Mouse (Mus musculus) myocyte (in vitro differentiated cells): ENCODE data around the gene Olfr987. TPM values are rescaled to one million over a fixed set of nuclear protein-coding genes. Genes with fewer than 3 reads are reported as not detected.

ENCODE experiments used
- H3K27me3 ChIP-seq: one replicate; pipeline ENCODE4 v1.6.1; 2011; ENCODE audit not compliant: control insufficient read depth, insufficient read depth, insufficient read length
- H3K36me3 ChIP-seq: one replicate; pipeline ENCODE4 v1.6.1; 2011; ENCODE audit not compliant: control insufficient read depth, insufficient read depth
- H3K4me2 ChIP-seq: one replicate; pipeline ENCODE4 v1.6.1; 2011; ENCODE audit warnings: low read depth, control low read depth
- H3K4me3 ChIP-seq: one replicate; pipeline ENCODE4 v1.5.1; 2011; ENCODE audit warnings: mild to moderate bottlenecking, control low read depth, moderate library complexity
- H3K79me2 ChIP-seq: one replicate; pipeline ENCODE4 v1.6.1; 2011; ENCODE audit not compliant: control insufficient read depth, insufficient read depth
- H3ac ChIP-seq: one replicate; pipeline ENCODE4 v1.6.1; 2011; ENCODE audit not compliant: control insufficient read depth, insufficient read length
- CEBPB ChIP-seq: IDR thresholded peaks from 2 replicates; pipeline ENCODE4 v1.6.1; 2011; ENCODE audit warnings: mild to moderate bottlenecking, moderate library complexity; ENCODE audit not compliant: poor library complexity, insufficient read depth, severe bottlenecking
- E2F4 ChIP-seq: IDR thresholded peaks from one replicate; pipeline ENCODE4 v1.6.1; 2011; ENCODE audit warnings: mild to moderate bottlenecking, control low read depth, moderate library complexity; ENCODE audit not compliant: insufficient read depth
- MAX ChIP-seq: IDR thresholded peaks from one replicate; pipeline ENCODE4 v1.6.1; 2011; ENCODE audit warnings: low read depth, mild to moderate bottlenecking, control low read depth
- MYOD1 ChIP-seq, 3 experiments: IDR thresholded peaks; one replicate each; pipeline ENCODE4 v1.6.1; 2011; ENCODE audit warnings: control low read depth in 2 of 3, low read depth in 2 of 3, mild to moderate bottlenecking in 2 of 3, moderate library complexity in 1 of 3; ENCODE audit not compliant: insufficient read length in 2 of 3, control insufficient read depth in 1 of 3
- MYOG ChIP-seq, 3 experiments: IDR thresholded peaks; one replicate each; pipeline ENCODE4 v1.6.1; 2011; ENCODE audit warnings: control low read depth in 2 of 3, low read depth in 2 of 3, mild to moderate bottlenecking in 2 of 3; ENCODE audit not compliant: insufficient read length in 2 of 3, control insufficient read depth in 1 of 3, insufficient read depth in 1 of 3
- POLR2A ChIP-seq: IDR thresholded peaks from one replicate; pipeline ENCODE4 v1.6.1; 2011; ENCODE audit warnings: low read depth, mild to moderate bottlenecking, control low read depth, moderate library complexity; ENCODE audit not compliant: insufficient read length
- POLR2AphosphoS2 ChIP-seq: IDR thresholded peaks from one replicate; pipeline ENCODE4 v1.6.1; 2011; ENCODE audit warnings: low read depth, control low read depth; ENCODE audit not compliant: insufficient read length
- REST ChIP-seq: IDR thresholded peaks from one replicate; pipeline ENCODE4 v1.6.1; 2011; ENCODE audit warnings: mild to moderate bottlenecking, control low read depth, moderate library complexity; ENCODE audit not compliant: insufficient read depth, insufficient read length
- SRF ChIP-seq: IDR thresholded peaks from one replicate; pipeline ENCODE4 v1.6.1; 2011; ENCODE audit warnings: low read depth; ENCODE audit not compliant: control insufficient read depth, insufficient read length
- TCF12 ChIP-seq: IDR thresholded peaks from one replicate; pipeline ENCODE4 v1.6.1; 2011; ENCODE audit warnings: mild to moderate bottlenecking, control low read depth; ENCODE audit not compliant: poor library complexity, insufficient read depth, severe bottlenecking
- USF1 ChIP-seq: IDR thresholded peaks from one replicate; pipeline ENCODE4 v1.6.1; 2011; ENCODE audit warnings: low read depth, mild to moderate bottlenecking, control low read depth, moderate library complexity
- polyA plus RNA-seq: library from polyadenylated mRNA; unstranded; fragments of >200 nt; fragmentation: generic; extraction: Trizol; gene quantifications from one replicate; pipeline ENCODE4 v1.2.1, GENCODE M21; 2012; ENCODE audit warnings: missing spikeins

Olfr987 gene
- polyA plus RNA-seq, 1 experiment, result not detected

- no peaks in the 10 kb centered on the region for H3K36me3 ChIP-seq
- TF ChIP-seq USF1 (no peak), TCF12 (no peak), POLR2A (no peak), POLR2AphosphoS2 (no peak), REST (no peak), MAX (no peak), MYOD1 (IDR thresholded peaks at IDR 0.05; ENCODE audit: control insufficient read depth in 1 of 3, insufficient read length in 2 of 3, low read depth in 2 of 3) (no peak), E2F4 (no peak), MYOG (IDR thresholded peaks at IDR 0.05; ENCODE audit: control insufficient read depth in 1 of 3, insufficient read depth in 1 of 3, insufficient read length in 2 of 3, low read depth in 2 of 3) (no peak)
- H3K79me2 ChIP-seq, result no peaks in the 10 kb centered on the region
- no peak overlapping the region for H3ac ChIP-seq
- H3K4me2 ChIP-seq, result peak overlapping the region; percentile 38
- no peaks in the 10 kb centered on the region for H3K27me3 ChIP-seq
- H3K4me3 ChIP-seq, result no peak overlapping the region
Observed at GRCm38 (mm10) chr2:85283631-85284466, 55.3 kb downstream of the Olfr987 start.

GRCm38 (mm10) chr2:85281023-85281422 lies 58.1 kb downstream of the Olfr987 start:
- no peak overlapping the region for H3ac ChIP-seq
- no peaks in the 10 kb centered on the region for H3K36me3 ChIP-seq
- no peak overlapping the region for H3K4me3 ChIP-seq
- H3K79me2 ChIP-seq, result no peaks in the 10 kb centered on the region
- no peak overlapping the region for H3K4me2 ChIP-seq
- TF ChIP-seq MYOD1 (IDR thresholded peaks at IDR 0.05; ENCODE audit: control insufficient read depth in 1 of 3, insufficient read length in 2 of 3, low read depth in 2 of 3) (no peak), REST (no peak), CEBPB (no peak), USF1 (no peak), MYOG (IDR thresholded peaks at IDR 0.05; ENCODE audit: control insufficient read depth in 1 of 3, insufficient read depth in 1 of 3, insufficient read length in 2 of 3, low read depth in 2 of 3) (no peak), SRF (no peak)
- H3K27me3 ChIP-seq, result no peaks in the 10 kb centered on the region

Other genes starting within 250 kb of the Olfr987 start
- gene Aplnr, start 203.1 kb downstream of the Olfr987 start, polyA plus RNA-seq, result 0.06 TPM
- 0.04 TPM for gene Lrrc55, start 142.1 kb downstream of the Olfr987 start, polyA plus RNA-seq
- gene Olfr988, start 23.9 kb upstream of the Olfr987 start, polyA plus RNA-seq, result not detected
- not detected for gene Olfr992, start 70.2 kb upstream of the Olfr987 start, polyA plus RNA-seq
- gene Olfr993, start 75.6 kb upstream of the Olfr987 start, polyA plus RNA-seq, result not detected
- gene Olfr994, start 97.1 kb upstream of the Olfr987 start, polyA plus RNA-seq, result not detected
- not detected for gene Olfr995, start 104.3 kb upstream of the Olfr987 start, polyA plus RNA-seq
- not detected for gene 4833423E24Rik, start 179.7 kb upstream of the Olfr987 start, polyA plus RNA-seq
- gene Olfr996, start 239.9 kb upstream of the Olfr987 start, polyA plus RNA-seq, result not detected
- gene Olfr998, start 249.6 kb upstream of the Olfr987 start, polyA plus RNA-seq, result not detected